Mouse (Mus musculus): Measurements from ENCODE around the gene Slc4a4.

The Slc4a4 gene

GRCm38 (mm10) chr5:88917221-88917620 is 30.6 kb downstream of the Slc4a4 start:
- DNase-seq = no peak

- no peak for DNase-seq
These were observed 31.0 kb downstream of the Slc4a4 start for GRCm38 (mm10) chr5:88917630-88918029.

- no peak for DNase-seq
These were observed 31.9 kb downstream of the Slc4a4 start for GRCm38 (mm10) chr5:88918538-88918937.

- DNase-seq = no peak
These were observed 39.0 kb downstream of the Slc4a4 start for GRCm38 (mm10) chr5:88925576-88925975.

GRCm38 (mm10) chr5:88928201-88928916 is 41.7 kb downstream of the Slc4a4 start:
- DNase-seq = peak in 1 of 2 experiments; percentile 68

GRCm38 (mm10) chr5:88929392-88930094 is 42.9 kb downstream of the Slc4a4 start:
- DNase-seq = peak; percentile 80 to 82

GRCm38 (mm10) chr5:88930129-88930528 is 43.5 kb downstream of the Slc4a4 start:
- no peak for DNase-seq

GRCm38 (mm10) chr5:88930611-88931010 is 44.0 kb downstream of the Slc4a4 start:
- no peak for DNase-seq

GRCm38 (mm10) chr5:88931176-88931575 is 44.6 kb downstream of the Slc4a4 start:
- no peak for DNase-seq

- no peak for DNase-seq
These were observed 46.8 kb downstream of the Slc4a4 start for GRCm38 (mm10) chr5:88933454-88933853.

GRCm38 (mm10) chr5:88933946-88934345 is 47.3 kb downstream of the Slc4a4 start:
- no peak for DNase-seq

- DNase-seq = no peak
These were observed 51.6 kb downstream of the Slc4a4 start for GRCm38 (mm10) chr5:88938208-88938607.

GRCm38 (mm10) chr5:88939151-88939550 is 52.5 kb downstream of the Slc4a4 start:
- DNase-seq = no peak

- DNase-seq = no peak
These were observed 53.2 kb downstream of the Slc4a4 start for GRCm38 (mm10) chr5:88939782-88940181.

GRCm38 (mm10) chr5:88941905-88942304 is 55.3 kb downstream of the Slc4a4 start:
- DNase-seq = no peak

GRCm38 (mm10) chr5:88945661-88946339 is 59.2 kb downstream of the Slc4a4 start:
- DNase-seq = peak; percentile 52 to 69

- DNase-seq = no peak
These were observed 63.7 kb downstream of the Slc4a4 start for GRCm38 (mm10) chr5:88950337-88950736.

- no peak for DNase-seq
These were observed 66.3 kb downstream of the Slc4a4 start for GRCm38 (mm10) chr5:88952757-88953577.

- DNase-seq = no peak
These were observed 71.1 kb downstream of the Slc4a4 start for GRCm38 (mm10) chr5:88957735-88958134.

GRCm38 (mm10) chr5:88958966-88959365 is 72.3 kb downstream of the Slc4a4 start:
- DNase-seq = no peak

- no peak for DNase-seq
These were observed 72.8 kb downstream of the Slc4a4 start for GRCm38 (mm10) chr5:88959412-88959811.

- no peak for DNase-seq
These were observed 73.9 kb downstream of the Slc4a4 start for GRCm38 (mm10) chr5:88960342-88961105.
